Mouse (Mus musculus) kidney, adult 9 months (tissue): ENCODE results near the gene Itgb5.

Experiments
- DNase-seq: peaks from one replicate; pipeline ENCODE4 v3.0.0; 2022

Gene Itgb5

GRCm38 (mm10) chr16:33916473-33917251 is 87.2 kb downstream of the Itgb5 start:
- DNase-seq, result peak; percentile 90

GRCm38 (mm10) chr16:33917390-33917789 is 87.9 kb downstream of the Itgb5 start:
- no peak for DNase-seq

GRCm38 (mm10) chr16:33917926-33918325 is 88.5 kb downstream of the Itgb5 start:
- no peak for DNase-seq

GRCm38 (mm10) chr16:33921514-33921913 is 92.0 kb downstream of the Itgb5 start:
- no peak for DNase-seq

- peak; percentile 59 for DNase-seq
These were observed 92.9 kb downstream of the Itgb5 start for GRCm38 (mm10) chr16:33922111-33923000.

- no peak for DNase-seq
These were observed 93.5 kb downstream of the Itgb5 start for GRCm38 (mm10) chr16:33923001-33923316.

GRCm38 (mm10) chr16:33923758-33924157 is 94.3 kb downstream of the Itgb5 start:
- DNase-seq, result no peak

- peak; percentile 74 for DNase-seq
These were observed 97.9 kb downstream of the Itgb5 start for GRCm38 (mm10) chr16:33927263-33927824.

- DNase-seq, result no peak
These were observed 99.5 kb downstream of the Itgb5 start for GRCm38 (mm10) chr16:33928788-33929462.

GRCm38 (mm10) chr16:33930785-33931184 is 101.3 kb downstream of the Itgb5 start:
- DNase-seq, result no peak

- DNase-seq, result no peak
These were observed 102.2 kb downstream of the Itgb5 start for GRCm38 (mm10) chr16:33931682-33932081.

- DNase-seq, result peak; percentile 95
These were observed 102.7 kb downstream of the Itgb5 start for GRCm38 (mm10) chr16:33932126-33932525.

- no peak for DNase-seq
These were observed 103.9 kb downstream of the Itgb5 start for GRCm38 (mm10) chr16:33933411-33933810.

- DNase-seq, result peak; percentile 73
These were observed 105.4 kb downstream of the Itgb5 start for GRCm38 (mm10) chr16:33934701-33935406.

GRCm38 (mm10) chr16:33935407-33935785 is 105.9 kb downstream of the Itgb5 start:
- no peak for DNase-seq

GRCm38 (mm10) chr16:33936885-33937284 is 107.4 kb downstream of the Itgb5 start:
- peak; percentile 14 for DNase-seq

GRCm38 (mm10) chr16:33937567-33937966 is 108.1 kb downstream of the Itgb5 start:
- peak; percentile 69 for DNase-seq

GRCm38 (mm10) chr16:33938311-33939132 is 109.1 kb downstream of the Itgb5 start:
- no peak for DNase-seq

- DNase-seq, result peak; percentile 19
These were observed 109.7 kb downstream of the Itgb5 start for GRCm38 (mm10) chr16:33939133-33939531.

- DNase-seq, result no peak
These were observed 110.2 kb downstream of the Itgb5 start for GRCm38 (mm10) chr16:33939636-33940035.

GRCm38 (mm10) chr16:33940095-33940494 is 110.6 kb downstream of the Itgb5 start:
- peak; percentile 14 for DNase-seq
